Mouse (Mus musculus) small intestine, adult 2 months (tissue): Measurements from ENCODE around the gene Cntn2. TPM values are rescaled to one million over a fixed set of nuclear protein-coding genes. Genes with fewer than 3 reads are reported as not detected.

Experiments used
- H3K27ac ChIP-seq: fragments of 200-500 bp; 2 replicates; pipeline ENCODE4 v1.5.1; 2012; ENCODE audit warnings: low read depth, low read length, control low read depth, inconsistent platforms; ENCODE audit not compliant: insufficient read depth
- H3K27me3 ChIP-seq: fragments of 200-500 bp; 2 replicates; pipeline ENCODE4 v1.6.1; 2012; ENCODE audit warnings: mild to moderate bottlenecking, moderate library complexity, low read length, inconsistent platforms; ENCODE audit not compliant: control insufficient read depth, insufficient read depth
- H3K36me3 ChIP-seq: fragments of 200-500 bp; 2 replicates; pipeline ENCODE4 v1.6.1; 2012; ENCODE audit warnings: mild to moderate bottlenecking, low read length, control low read depth, inconsistent platforms; ENCODE audit not compliant: control insufficient read depth, insufficient read depth
- H3K4me1 ChIP-seq: fragments of 200-500 bp; 2 replicates; pipeline ENCODE4 v1.6.1; 2012; ENCODE audit warnings: low read length, inconsistent platforms, mixed read lengths; ENCODE audit not compliant: control insufficient read depth, insufficient read depth, insufficient read length
- H3K4me3 ChIP-seq: fragments of 200-500 bp; 2 replicates; pipeline ENCODE4 v1.5.1; 2012; ENCODE audit warnings: low read depth, mild to moderate bottlenecking, control low read depth, inconsistent platforms, low read length, moderate library complexity
- CTCF ChIP-seq: fragments of 200-500 bp; IDR thresholded peaks from 2 replicates; pipeline ENCODE4 v1.5.1; 2012; ENCODE audit warnings: low read depth, mild to moderate bottlenecking, control low read depth, inconsistent platforms, low read length, moderate library complexity, mixed read lengths; ENCODE audit not compliant: insufficient replicate concordance, insufficient read length; ENCODE audit errors: extremely low read depth
- POLR2A ChIP-seq: fragments of 200-500 bp; IDR thresholded peaks from 2 replicates; pipeline ENCODE4 v1.6.1; 2012; ENCODE audit warnings: low read depth, mild to moderate bottlenecking, control low read depth, inconsistent platforms, low read length, moderate library complexity
- WGBS: fragments of 180-500 bp; shearing (Covaris S2); methylation state at CpG from one replicate; pipeline ENCODE4 v1.1.7; 2018; 5-methylcytosine and 5-hydroxymethylcytosine counted together
- polyA plus RNA-seq: library from polyadenylated mRNA; depleted of rRNA; stranded (reverse); fragments of >200 nt; gene quantifications from 2 replicates; pipeline ENCODE4 v1.2.3, GENCODE M21; 2012

Cntn2 gene
- polyA plus RNA-seq, 1 experiment = 0.13 TPM

DNA sequence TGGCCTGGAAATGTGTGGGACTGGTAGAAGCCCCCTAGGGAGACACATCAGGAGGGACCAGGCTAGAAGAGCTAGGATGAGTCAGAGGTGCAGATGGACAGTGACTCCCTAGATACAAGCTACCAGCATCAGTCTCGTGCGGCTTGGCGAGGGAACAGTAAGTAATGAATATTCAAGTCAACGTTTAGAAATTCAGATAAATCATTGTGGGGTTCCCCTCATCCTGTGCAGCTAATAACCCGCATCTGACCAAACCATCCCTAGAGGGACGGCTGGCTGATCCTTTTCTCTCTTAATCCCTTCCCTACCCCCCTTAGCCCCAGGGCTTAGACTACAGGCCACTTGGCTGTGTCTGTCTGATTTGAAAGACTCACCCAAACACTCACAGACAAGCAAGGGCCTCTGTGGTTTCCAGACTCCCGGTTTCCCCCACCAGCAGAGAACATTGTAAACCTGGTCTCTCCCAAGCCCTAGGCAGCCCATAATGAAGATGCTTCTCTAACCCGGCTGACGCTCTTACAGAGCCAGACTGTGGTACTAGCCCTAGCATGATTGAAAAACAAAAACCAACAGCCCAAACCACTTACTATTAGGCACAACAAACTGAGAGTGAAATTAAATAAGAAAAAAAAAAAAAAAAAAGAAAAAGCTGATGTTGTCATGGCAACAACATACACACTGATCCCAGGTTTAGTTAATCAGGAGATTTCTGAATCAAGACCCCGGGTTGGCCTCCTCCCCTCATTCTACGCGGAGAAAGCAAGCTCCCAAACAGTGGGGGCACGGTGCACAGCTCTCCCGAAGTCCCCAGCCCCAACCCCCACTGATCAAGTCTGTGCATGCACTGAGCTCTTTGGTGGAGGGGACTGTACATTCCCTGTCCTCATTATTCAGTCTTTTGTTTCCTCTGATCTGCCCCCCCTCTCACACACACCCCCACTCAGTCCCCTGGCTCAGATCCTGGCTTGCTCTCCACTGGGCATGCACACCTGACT is 39.1 kb upstream of the Cntn2 start:
- TF ChIP-seq POLR2A (no peak), CTCF (no peak)
- Histone ChIP-seq H3K27ac (no peak overlapping the region), H3K36me3 (no peaks in the 10 kb centered on the region), H3K4me3 (no peak overlapping the region), H3K27me3 (no peaks in the 10 kb centered on the region), H3K4me1 (peaks cover 3% of the 10 kb centered on the region)
- WGBS = 73% methylated on average over 14 of the region's 14 CpGs

DNA sequence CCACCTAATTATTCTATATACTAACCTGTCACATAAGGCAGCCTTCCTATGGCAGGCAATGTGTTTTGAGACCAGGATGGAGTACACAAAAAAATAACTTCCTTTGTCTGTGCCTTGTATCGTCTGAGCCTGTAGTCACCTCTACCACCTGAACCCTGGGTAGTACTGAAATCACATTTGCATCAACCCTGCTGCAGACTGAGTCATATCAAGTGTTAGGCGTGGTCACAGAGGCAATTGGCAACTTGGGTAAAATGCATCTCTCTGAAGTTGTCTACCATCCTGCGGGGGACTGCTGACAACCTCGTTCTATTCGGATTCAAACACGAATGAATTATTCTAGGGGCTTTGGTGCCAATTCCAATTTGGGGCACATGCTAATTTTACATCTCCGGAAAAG is 37.0 kb upstream of the Cntn2 start:
- no peak overlapping the region for H3K4me3 ChIP-seq
- no peaks in the 10 kb centered on the region for H3K4me1 ChIP-seq
- no peaks in the 10 kb centered on the region for H3K27me3 ChIP-seq
- TF ChIP-seq POLR2A = no peak
- TF ChIP-seq CTCF = no peak
- H3K27ac ChIP-seq = no peak overlapping the region
- 79% methylated on average over 7 of the region's 7 CpGs for WGBS
- no peaks in the 10 kb centered on the region for H3K36me3 ChIP-seq

DNA sequence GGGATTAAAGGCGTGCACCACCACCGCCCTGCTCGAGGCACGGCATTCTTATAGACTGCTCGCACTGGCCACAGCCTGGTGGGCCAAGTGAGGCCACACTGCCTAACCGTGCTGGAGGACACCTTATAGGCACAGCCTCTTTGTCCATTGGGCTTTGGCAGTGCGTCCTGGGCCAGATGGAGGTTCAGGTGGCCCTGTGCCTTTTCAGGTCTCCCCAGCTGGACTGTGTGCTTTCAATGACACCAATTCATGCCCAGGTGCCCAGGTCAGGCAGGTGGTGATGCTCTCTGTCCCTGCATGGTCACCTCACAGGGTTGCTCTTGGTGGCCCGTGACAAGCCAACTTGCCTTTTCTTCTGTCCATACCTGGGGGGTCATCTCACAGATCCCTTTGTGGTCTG is 33.8 kb upstream of the Cntn2 start:
- Histone ChIP-seq H3K27me3 (no peaks in the 10 kb centered on the region), H3K4me1 (no peaks in the 10 kb centered on the region), H3K4me3 (no peak overlapping the region), H3K36me3 (no peaks in the 10 kb centered on the region), H3K27ac (no peak overlapping the region)
- no peak for TF ChIP-seq POLR2A
- TF ChIP-seq CTCF = no peak
- WGBS = 91% methylated on average over 8 of the region's 8 CpGs

DNA sequence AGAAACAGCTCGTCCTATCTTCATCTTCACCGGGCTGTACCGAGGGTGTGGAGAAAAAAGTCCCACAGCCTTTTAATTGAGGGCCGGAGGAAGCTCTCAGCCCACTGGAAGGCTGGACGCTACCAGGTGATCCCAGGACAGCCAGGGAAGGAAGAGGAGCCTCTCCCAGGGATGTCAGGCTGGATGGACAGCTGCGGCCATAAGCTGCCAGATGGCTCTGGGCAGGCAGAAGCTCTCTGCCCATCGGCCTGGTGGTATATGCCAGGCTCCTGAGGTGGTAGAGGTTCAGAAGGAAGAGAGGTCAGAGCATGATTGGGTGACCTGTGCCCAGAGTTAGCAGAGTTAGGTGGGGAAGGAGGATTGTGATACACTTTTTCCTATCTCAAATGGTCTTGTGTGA is 29.8 kb upstream of the Cntn2 start:
- H3K36me3 ChIP-seq = no peaks in the 10 kb centered on the region
- no peaks in the 10 kb centered on the region for H3K4me1 ChIP-seq
- H3K27me3 ChIP-seq = no peaks in the 10 kb centered on the region
- WGBS = 90% methylated on average over 7 of the region's 7 CpGs
- TF ChIP-seq POLR2A = no peak
- no peak for TF ChIP-seq CTCF
- H3K27ac ChIP-seq = no peak overlapping the region
- no peak overlapping the region for H3K4me3 ChIP-seq

DNA sequence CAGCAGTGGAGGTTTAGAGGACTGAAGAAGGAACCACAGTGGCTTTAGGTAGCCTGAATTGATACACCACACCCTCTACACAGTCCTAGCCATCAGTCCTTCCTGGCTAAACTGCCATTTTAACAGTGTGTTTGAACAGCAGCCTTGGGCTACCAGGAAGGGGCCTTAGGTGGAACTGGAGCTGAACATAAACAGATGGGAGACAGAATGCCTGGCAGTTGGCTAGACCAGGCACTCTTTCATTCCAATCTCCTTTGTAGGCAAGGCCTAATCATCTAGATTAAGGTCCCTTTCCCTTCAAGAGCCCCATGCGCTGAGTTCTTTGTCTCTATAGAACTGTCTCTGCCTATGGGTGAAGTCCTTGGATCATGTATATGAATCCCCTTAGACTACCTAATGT is 28.6 kb upstream of the Cntn2 start:
- Histone ChIP-seq H3K27ac (no peak overlapping the region), H3K27me3 (no peaks in the 10 kb centered on the region), H3K4me1 (no peaks in the 10 kb centered on the region), H3K4me3 (no peak overlapping the region), H3K36me3 (no peaks in the 10 kb centered on the region)
- WGBS = 97% methylated on average over 1 of the region's 1 CpGs
- TF ChIP-seq POLR2A (no peak), CTCF (no peak)

DNA sequence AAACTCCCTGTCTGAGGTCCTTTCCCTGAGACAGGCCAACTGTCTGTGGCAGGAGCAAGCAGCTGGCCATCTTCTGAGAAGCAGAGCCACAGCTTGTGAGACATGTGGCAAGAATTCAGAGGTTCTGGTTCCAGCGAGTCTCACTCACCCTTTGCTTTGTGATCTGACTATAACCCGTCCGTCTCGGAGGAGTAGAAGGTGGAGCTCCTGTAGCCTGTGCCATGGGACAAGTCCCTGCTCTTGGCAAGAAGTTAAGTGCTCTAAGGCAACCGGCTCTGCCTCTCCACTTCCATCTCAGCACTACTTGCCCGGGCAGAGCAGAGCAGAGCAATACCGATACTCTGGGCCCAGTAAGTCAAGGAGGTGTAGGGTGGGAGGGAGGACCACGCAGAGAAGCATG is 27.9 kb upstream of the Cntn2 start:
- H3K4me1 ChIP-seq = no peaks in the 10 kb centered on the region
- H3K27ac ChIP-seq = no peak overlapping the region
- 81% methylated on average over 8 of the region's 8 CpGs for WGBS
- no peak overlapping the region for H3K4me3 ChIP-seq
- H3K27me3 ChIP-seq = no peaks in the 10 kb centered on the region
- H3K36me3 ChIP-seq = no peaks in the 10 kb centered on the region
- TF ChIP-seq POLR2A (no peak), CTCF (no peak)

DNA sequence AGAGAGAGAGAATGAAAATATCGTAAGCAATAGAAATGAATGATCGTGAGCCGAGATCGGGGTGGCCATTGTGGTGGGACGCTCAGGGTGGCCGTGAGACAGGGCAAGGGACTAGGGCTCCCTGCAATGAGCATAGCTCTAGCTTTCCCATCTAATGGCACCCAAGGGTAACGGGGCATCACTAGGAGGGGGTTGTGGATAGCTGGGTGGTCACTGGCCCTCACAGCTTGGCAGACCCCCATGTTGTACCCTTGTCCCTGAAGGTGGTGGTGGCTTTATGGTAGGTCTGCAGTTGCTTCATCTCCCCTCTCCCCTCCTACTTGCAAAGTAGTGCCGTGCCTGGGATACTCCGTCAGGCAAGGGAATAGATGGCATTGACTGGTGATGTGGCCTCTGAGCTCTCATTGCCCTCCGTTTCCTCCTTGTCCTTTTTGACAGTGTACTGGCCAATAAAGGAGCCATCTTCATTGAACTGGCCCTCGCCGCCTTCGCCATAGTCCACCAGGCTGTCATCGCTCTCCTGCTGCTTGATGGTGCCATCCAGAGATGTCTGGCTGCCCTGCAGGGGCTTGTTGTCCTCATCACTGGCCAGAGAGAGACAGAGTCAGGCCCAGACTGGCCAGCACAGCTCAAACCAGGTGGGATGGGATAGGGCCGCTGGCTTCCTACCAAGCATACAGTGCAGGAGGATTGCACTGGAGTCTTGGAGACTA is 27.2 kb upstream of the Cntn2 start:
- no peak overlapping the region for H3K4me3 ChIP-seq
- TF ChIP-seq POLR2A (no peak), CTCF (no peak)
- 90% methylated on average over 15 of the region's 15 CpGs for WGBS

More for the DNA sequence above, 27.2 kb upstream of the Cntn2 start:
- Histone ChIP-seq H3K4me1 (no peaks in the 10 kb centered on the region), H3K36me3 (no peaks in the 10 kb centered on the region), H3K27ac (no peak overlapping the region), H3K27me3 (no peaks in the 10 kb centered on the region)
